Mouse (Mus musculus) lung, postnatal 4 days (tissue): ENCODE measurements around the gene Ntng1.

Experiments used
- DNase-seq, 2 experiments: peaks; one replicate each; pipeline ENCODE4 v3.0.0; 2021

The Ntng1 gene

GRCm38 (mm10) chr3:110143206-110144061 lies at the start of gene Ntng1:
TSS of gene Ntng1 (minus strand) at chr3:110144011.
- DNase-seq: peak; percentile 17 to 30

- no peak for DNase-seq
Observed at GRCm38 (mm10) chr3:110187401-110187948, 43.7 kb upstream of the Ntng1 start.

- no peak for DNase-seq
Observed at GRCm38 (mm10) chr3:110149089-110149488, 5.3 kb upstream of the Ntng1 start.

GRCm38 (mm10) chr3:110144301-110145055 lies 667 bp upstream of the Ntng1 start:
- no peak for DNase-seq

DNA sequence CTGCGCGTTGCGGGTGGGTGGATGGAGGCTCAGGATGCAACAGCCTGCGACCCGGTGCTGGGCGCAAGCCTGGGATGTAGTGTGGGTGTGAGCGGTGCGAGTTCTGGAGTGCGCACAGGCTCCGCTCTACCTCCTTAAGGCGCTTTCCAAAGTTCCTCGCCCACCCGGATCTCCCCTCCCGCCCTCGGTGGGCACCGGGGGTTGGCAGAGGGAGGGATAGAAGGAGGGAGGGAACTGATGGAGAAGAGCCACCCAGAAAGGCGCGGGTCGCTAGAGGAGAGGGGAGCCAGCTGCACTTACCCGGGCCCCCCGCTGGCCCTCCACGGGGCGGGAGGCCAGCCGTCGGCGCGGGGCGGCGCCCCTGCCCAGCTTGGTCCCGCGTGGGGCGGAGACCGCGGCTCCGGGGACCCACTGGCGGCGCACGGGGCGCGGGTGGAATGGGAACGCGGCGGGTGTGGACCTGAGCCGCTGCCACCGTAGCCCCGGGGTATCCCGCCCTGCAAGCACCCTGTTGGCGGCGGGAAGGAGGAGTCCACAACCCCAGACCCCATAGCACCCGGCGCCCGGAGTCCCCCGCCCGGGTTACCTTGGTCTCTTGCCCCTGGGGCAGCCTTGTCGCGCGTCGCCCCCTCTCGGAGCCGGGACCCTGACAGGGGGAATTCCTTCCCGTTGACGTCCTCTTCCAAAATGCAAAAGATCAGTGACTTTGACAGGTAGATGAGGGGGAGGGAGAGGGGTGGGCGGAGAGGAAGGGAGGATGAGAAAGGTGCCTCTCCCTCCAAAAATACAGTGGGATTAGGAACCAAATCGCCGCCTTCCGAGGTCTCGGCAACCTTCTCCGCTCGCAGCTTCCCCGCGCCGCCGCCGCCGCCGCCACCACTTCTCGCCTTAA lies 1.3 kb downstream of the Ntng1 start:
- DNase-seq: peak in 1 of 2 experiments; percentile 22

DNA sequence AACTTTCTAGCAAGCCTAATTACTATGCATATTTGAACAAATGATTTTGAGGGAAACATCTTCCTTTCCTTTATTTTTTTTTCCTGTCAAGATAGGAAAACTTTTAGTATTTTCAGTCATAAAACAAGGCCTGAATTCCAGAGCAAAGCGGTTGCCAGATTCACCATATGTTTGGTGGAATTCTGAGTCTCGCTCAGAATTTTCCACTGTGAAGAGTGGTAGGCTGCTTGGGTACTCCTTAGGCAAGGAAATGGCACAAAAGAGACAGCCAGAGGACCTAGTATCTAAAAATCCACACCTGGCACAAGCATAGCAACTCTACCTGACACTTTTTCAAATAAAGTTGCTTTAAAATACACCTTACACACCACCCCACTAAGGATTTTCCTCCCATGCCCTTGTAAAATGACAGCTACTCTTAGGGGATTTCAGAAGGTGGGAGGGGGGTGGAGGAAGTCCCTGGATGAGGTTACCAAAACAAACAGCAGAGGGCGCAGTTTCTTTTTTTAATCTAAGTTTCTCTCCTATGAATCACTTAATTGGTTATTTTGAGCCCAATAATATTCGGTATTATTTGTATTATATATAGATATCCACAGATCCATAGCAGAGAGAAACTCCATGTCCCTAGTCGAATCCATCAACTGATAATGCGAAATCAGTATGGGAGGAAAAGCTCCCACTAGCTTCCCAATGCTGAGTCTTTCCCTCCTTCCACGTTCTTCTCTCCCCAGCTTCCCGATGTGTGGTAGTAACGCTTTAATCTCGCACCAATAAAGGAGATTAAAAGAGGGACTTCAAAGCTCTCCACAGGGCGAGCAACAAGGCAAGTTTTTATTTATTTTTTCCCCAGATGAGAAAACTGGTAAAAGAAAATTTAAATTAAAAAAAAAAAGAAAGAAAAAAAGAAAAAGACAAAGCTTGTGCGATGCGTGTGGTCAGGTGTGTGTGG lies 2.2 kb downstream of the Ntng1 start:
- DNase-seq: peak in 1 of 2 experiments; percentile 23

DNA sequence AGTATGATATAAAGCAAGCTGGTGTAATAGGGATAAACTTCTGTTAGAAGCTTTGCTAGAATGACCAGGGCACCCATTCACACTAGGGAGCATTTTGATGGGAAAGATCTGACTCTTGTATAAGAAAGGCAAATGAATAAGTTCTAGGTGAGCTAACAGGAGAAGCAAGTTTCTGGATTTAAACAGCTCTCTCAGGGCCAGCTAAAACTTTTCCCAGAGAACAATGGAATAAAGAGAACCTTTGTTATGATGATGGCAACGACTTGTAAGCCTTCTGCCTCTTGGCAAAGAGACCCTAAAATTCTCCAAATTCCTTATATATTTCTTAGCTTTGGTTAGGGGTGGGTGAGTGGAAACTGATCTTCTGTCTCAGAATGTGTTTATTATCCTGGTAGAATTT lies 7.7 kb downstream of the Ntng1 start:
- no peak for DNase-seq

- no peak for DNase-seq
Observed at GRCm38 (mm10) chr3:110133150-110133549, 10.7 kb downstream of the Ntng1 start.

GRCm38 (mm10) chr3:110132289-110132688 lies 11.5 kb downstream of the Ntng1 start:
- DNase-seq: no peak

- no peak for DNase-seq
Observed at GRCm38 (mm10) chr3:110131043-110131891, 12.5 kb downstream of the Ntng1 start.

DNA sequence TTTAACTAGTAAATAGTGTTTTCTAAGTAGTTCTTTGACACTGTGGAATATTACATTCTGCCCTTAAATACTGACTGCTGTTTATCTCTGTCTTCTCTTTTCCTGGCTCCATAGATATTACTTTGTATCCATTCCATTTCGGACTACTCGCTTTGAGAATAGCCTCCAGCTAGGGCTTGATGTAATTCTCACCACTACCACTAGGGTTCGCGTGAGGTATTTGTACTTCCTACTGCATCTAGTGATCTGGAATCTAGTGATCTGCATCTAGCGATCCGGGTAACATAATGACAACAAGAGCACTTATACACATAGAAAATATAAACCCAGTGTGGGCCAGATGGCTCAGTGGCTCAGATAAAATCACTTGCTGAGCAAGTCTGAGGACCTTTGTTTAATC lies 14.2 kb downstream of the Ntng1 start:
- no peak for DNase-seq

DNA sequence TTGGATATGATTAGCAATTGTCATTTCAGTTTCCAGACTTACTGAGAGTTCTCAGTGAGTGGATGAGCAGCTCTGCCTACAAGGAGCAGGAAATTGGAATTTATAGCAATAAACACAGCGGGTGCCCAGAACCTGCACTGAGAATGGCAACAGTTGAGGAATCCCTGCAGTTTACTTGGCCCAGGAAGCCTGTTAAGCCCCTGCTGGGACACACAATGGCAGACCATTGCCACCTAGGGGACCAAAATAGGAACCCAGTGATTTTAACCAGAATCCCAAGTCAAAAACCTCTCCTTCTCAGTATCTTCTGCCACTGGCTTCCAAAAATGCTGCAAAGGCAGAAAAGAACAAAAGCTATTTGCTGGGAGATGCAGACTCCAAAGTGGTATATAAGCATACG lies 37.8 kb downstream of the Ntng1 start:
- no peak for DNase-seq

- DNase-seq: no peak
Observed at GRCm38 (mm10) chr3:110094407-110094806, 49.4 kb downstream of the Ntng1 start.

DNA sequence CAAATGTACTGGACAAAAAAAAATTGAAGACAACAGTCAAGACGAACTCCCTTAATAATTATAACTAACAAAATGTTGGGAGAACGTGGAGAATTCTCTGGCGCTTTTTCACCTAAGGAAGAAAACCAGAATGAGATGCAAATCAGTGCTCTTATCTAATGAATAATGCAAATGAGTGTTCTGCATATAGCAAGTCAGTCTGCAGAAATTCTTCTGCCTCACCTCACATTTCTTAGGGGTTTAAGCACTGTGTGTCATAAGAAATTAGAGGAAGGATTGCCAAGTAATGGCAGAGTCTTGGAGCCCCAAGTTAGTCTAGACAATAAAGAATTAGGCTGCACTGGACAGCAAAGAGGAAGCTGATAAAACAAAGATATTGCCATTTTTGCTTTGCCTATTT lies 49.8 kb downstream of the Ntng1 start:
- no peak for DNase-seq

- no peak for DNase-seq
Observed at GRCm38 (mm10) chr3:110092521-110092920, 51.3 kb downstream of the Ntng1 start.

GRCm38 (mm10) chr3:110087189-110087588 lies 56.6 kb downstream of the Ntng1 start:
- DNase-seq: no peak

GRCm38 (mm10) chr3:110085336-110085735 lies 58.5 kb downstream of the Ntng1 start:
- DNase-seq: no peak

DNA sequence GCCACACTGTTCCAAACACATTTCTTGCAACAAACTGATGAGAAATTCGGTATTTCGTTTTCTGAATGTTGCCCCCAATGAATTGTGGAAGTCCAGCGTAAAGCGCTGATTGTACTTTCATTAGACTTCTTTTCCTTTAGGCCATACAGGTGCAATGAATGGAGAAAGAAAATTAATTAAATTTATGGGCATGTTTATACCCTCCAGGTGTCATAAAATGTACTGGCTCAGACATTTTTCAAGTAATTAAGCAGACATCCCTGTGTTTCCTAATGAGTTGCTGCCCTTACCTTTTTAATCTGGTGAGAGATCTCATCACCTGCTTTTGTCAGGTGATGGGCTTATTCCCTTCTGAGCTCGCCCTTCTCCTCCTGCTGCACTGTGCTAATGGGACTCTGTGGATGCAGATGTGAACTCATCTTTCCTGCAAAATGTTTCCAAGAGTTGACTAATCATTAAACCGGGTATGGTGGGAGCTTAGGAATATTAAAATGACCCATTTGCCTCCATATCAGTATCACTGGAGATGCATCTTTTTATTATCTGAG lies 79.0 kb downstream of the Ntng1 start:
- no peak for DNase-seq

GRCm38 (mm10) chr3:110055915-110056314 lies 87.9 kb downstream of the Ntng1 start:
- peak in 1 of 2 experiments; percentile 17 for DNase-seq

DNA sequence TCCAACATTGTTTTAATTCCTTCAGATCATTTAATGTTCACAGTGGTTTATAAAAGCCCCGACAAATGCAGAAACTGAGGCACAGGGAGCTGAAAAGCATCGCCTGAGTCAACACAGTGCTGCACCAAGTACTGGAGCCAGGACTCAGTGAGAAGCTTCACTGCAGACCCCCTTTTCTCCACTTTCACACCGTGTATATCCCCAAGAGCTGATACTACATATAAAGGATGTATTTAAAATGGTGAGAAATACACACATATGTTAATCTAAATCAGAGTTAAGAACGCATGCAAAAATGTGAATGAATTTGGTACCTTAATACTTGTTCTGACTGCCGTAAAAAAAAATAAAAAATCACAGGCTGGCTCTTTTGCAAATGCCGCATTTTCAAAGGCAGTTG lies 88.4 kb downstream of the Ntng1 start:
- DNase-seq: no peak
